ENCODE assay signal across 1 mouse cellular context in genomic region chr8:125693197-125693596, GRCm38 (mm10).
TF ChIP-seq lines count a peak whose summit lies in the region.

No protein-coding gene starts in this region.

TF ChIP-seq in CH12.LX, 34 proteins besides CTCF, POLR2A, EP300 and RAD21 (continued from another document):
- TF ChIP-seq E2F4 (IDR thresholded peaks at IDR 0.05; ENCODE audit: insufficient replicate concordance, low read depth, low read length) (no peak), ZMIZ1 (IDR thresholded peaks at IDR 0.05; ENCODE audit: low read depth, low read length) (no peak), USF2 (conservative IDR thresholded peaks at IDR 0.05; ENCODE audit: low read depth, low read length) (no peak), BHLHE40 (IDR thresholded peaks at IDR 0.05; ENCODE audit: low read depth, low read length) (no peak), NRF1 (IDR thresholded peaks at IDR 0.05; ENCODE audit: low read depth, low read length) (no peak), MYC (IDR thresholded peaks at IDR 0.05; ENCODE audit: low read depth, low read length) (no peak), KAT2A (IDR thresholded peaks at IDR 0.05; ENCODE audit: insufficient replicate concordance, low read length) (no peak), ZNF384 (IDR thresholded peaks at IDR 0.05; ENCODE audit: low read depth, low read length) (no peak), CHD2 (IDR thresholded peaks at IDR 0.05; ENCODE audit: low read length) (no peak)
